Mouse (Mus musculus): ENCODE results near the gene Cmss1.

DNA sequence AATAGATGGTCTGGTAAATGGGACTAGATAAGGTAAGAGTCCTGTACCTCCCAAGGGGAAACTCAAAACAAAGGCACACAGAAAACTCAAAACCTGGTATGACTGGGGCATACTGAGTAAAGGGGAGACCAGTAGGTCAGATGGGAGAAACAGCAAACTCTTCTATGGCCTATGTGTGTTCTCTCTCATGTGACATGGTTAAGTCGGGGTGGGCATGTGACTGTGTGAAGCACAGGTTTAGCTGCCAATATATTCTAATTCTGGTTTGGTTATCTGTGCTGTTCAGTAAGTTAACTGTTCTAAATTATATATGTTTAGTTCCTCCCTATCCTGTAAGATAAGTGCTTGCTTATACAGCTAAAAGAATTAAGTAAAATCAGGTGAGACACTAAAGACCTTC lies 46.5 kb downstream of the Cmss1 start:
- TF ChIP-seq USF1 (IDR thresholded peaks at IDR 0.05; ENCODE audit: low read depth) (no peak), POLR2A (IDR thresholded peaks at IDR 0.05; ENCODE audit: insufficient read length, low read depth) (no peak), POLR2AphosphoS2 (IDR thresholded peaks at IDR 0.05; ENCODE audit: insufficient read length, low read depth) (no peak)

Data from myocyte (in vitro differentiated cells).